Mouse (Mus musculus): ENCODE data around the gene L2hgdh. TPM values are rescaled to one million over a fixed set of nuclear protein-coding genes. Genes with fewer than 3 reads are reported as not detected.

The L2hgdh gene
- polyA plus RNA-seq, 1 experiment from 2014 or later, result 21.7 TPM

- H3K4me3 ChIP-seq (replicated peaks; ENCODE audit: low read length), result no peak overlapping the region
- no peak overlapping the region for H3K4me2 ChIP-seq (ENCODE audit: low read depth, low read length)
- no peaks in the 10 kb centered on the region for H3K36me3 ChIP-seq (ENCODE audit: control insufficient read depth, insufficient read depth, low read length)
- no peak overlapping the region for H3K27ac ChIP-seq (ENCODE audit: low read length)
- ATAC-seq (ENCODE audit: insufficient read depth, low FRiP score), result no peak
- WGBS, result 65% methylated on average over 3 of the region's 3 CpGs
- no peaks in the 10 kb centered on the region for H3K4me1 ChIP-seq (ENCODE audit: control insufficient read depth, insufficient read depth, low read length)
- no peaks in the 10 kb centered on the region for H3K9me3 ChIP-seq (replicated peaks; ENCODE audit: control insufficient read depth, low read length)
- H3K27me3 ChIP-seq (ENCODE audit: control insufficient read depth, insufficient read depth, low read length), result no peaks in the 10 kb centered on the region
- H3K9ac ChIP-seq (ENCODE audit: low read length), result no peak overlapping the region
Observed at GRCm38 (mm10) chr12:69733923-69734322, 9.2 kb upstream of the L2hgdh start.

DNA sequence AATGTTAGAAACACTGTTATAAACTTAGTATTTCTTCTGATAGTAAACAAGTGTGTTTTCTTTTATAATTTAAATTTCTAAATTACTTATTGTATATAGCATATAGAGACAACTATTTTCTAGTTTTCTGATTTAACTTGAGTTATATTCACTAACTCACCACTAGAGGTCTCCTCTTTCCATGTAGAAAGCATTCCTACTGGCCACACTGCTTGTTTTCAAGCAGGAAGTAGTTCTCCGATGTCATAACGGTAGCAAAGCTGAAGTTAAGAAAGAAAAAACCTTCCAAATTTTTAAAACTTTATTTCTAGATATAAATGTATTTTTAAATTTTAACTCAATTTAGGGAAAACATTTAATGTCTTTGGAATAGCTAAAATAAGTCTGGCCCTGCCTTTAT, 8.8 kb upstream of the L2hgdh start:
- 7% methylated on average over 2 of the region's 2 CpGs for WGBS

GRCm38 (mm10) chr12:69732221-69732620, 7.5 kb upstream of the L2hgdh start:
- no peak overlapping the region for H3K9ac ChIP-seq (ENCODE audit: low read length)
- no peak overlapping the region for H3K4me3 ChIP-seq (replicated peaks; ENCODE audit: low read length)
- no peaks in the 10 kb centered on the region for H3K9me3 ChIP-seq (replicated peaks; ENCODE audit: control insufficient read depth, low read length)
- no peak for ATAC-seq (ENCODE audit: insufficient read depth, low FRiP score)
- no peaks in the 10 kb centered on the region for H3K27me3 ChIP-seq (ENCODE audit: control insufficient read depth, insufficient read depth, low read length)
- no peak overlapping the region for H3K4me2 ChIP-seq (ENCODE audit: low read depth, low read length)
- H3K36me3 ChIP-seq (ENCODE audit: control insufficient read depth, insufficient read depth, low read length), result no peaks in the 10 kb centered on the region
- 44% methylated on average over 5 of the region's 5 CpGs for WGBS
- H3K27ac ChIP-seq (ENCODE audit: low read length), result no peak overlapping the region
- H3K4me1 ChIP-seq (ENCODE audit: control insufficient read depth, insufficient read depth, low read length), result no peaks in the 10 kb centered on the region

More for the DNA sequence above, 8.8 kb upstream of the L2hgdh start:
- Histone ChIP-seq H3K36me3 (ENCODE audit: control insufficient read depth, insufficient read depth, low read length) (no peaks in the 10 kb centered on the region), H3K9me3 (replicated peaks; ENCODE audit: control insufficient read depth, low read length) (no peaks in the 10 kb centered on the region), H3K9ac (ENCODE audit: low read length) (no peak overlapping the region), H3K27me3 (ENCODE audit: control insufficient read depth, insufficient read depth, low read length) (no peaks in the 10 kb centered on the region), H3K4me1 (ENCODE audit: control insufficient read depth, insufficient read depth, low read length) (no peaks in the 10 kb centered on the region), H3K4me3 (replicated peaks; ENCODE audit: low read length) (no peak overlapping the region), H3K4me2 (ENCODE audit: low read depth, low read length) (no peak overlapping the region), H3K27ac (ENCODE audit: low read length) (no peak overlapping the region)
- ATAC-seq (ENCODE audit: insufficient read depth, low FRiP score), result no peak

GRCm38 (mm10) chr12:69730306-69730705, 5.6 kb upstream of the L2hgdh start:
- Histone ChIP-seq H3K4me2 (ENCODE audit: low read depth, low read length) (no peak overlapping the region), H3K27me3 (ENCODE audit: control insufficient read depth, insufficient read depth, low read length) (no peaks in the 10 kb centered on the region), H3K4me1 (ENCODE audit: control insufficient read depth, insufficient read depth, low read length) (peaks cover 3% of the 10 kb centered on the region; the same call in 1 of the 2 replicates), H3K9ac (ENCODE audit: low read length) (no peak overlapping the region), H3K36me3 (ENCODE audit: control insufficient read depth, insufficient read depth, low read length) (no peaks in the 10 kb centered on the region), H3K9me3 (replicated peaks; ENCODE audit: control insufficient read depth, low read length) (no peaks in the 10 kb centered on the region), H3K27ac (ENCODE audit: low read length) (no peak overlapping the region), H3K4me3 (replicated peaks; ENCODE audit: low read length) (no peak overlapping the region)
- 91% methylated on average over 1 of the region's 1 CpGs for WGBS
- ATAC-seq (ENCODE audit: insufficient read depth, low FRiP score), result no peak

DNA sequence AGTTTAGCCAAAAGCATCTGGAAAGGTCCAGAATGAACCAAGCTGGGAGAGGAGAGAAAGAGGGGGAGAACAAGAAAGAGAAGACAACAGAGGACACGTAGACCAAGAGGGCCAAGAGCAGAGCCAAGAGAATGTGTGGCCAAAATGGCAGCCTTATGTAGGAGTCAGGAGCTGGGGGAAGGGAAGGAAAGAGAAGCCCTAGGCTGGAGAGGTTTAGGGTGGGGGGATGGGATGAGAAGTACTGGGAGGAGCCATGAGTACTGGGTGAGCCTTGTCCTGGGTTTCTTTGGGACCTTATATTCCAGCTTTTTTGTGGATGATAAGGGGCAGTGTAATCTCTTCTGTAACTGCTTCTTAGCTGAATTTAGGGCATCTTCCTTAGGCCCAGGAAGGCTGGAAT, 4.6 kb upstream of the L2hgdh start:
- ATAC-seq (ENCODE audit: insufficient read depth, low FRiP score), result no peak
- 85% methylated on average over 1 of the region's 1 CpGs for WGBS
- H3K4me1 ChIP-seq (ENCODE audit: control insufficient read depth, insufficient read depth, low read length), result peaks cover 4% of the 10 kb centered on the region; the same call in 1 of the 2 replicates
- no peak overlapping the region for H3K27ac ChIP-seq (ENCODE audit: low read length)
- no peak overlapping the region for H3K4me2 ChIP-seq (ENCODE audit: low read depth, low read length)
- H3K4me3 ChIP-seq (replicated peaks; ENCODE audit: low read length), result no peak overlapping the region
- no peaks in the 10 kb centered on the region for H3K27me3 ChIP-seq (ENCODE audit: control insufficient read depth, insufficient read depth, low read length)
- no peaks in the 10 kb centered on the region for H3K9me3 ChIP-seq (replicated peaks; ENCODE audit: control insufficient read depth, low read length)
- H3K36me3 ChIP-seq (ENCODE audit: control insufficient read depth, insufficient read depth, low read length), result no peaks in the 10 kb centered on the region
- no peak overlapping the region for H3K9ac ChIP-seq (ENCODE audit: low read length)

DNA sequence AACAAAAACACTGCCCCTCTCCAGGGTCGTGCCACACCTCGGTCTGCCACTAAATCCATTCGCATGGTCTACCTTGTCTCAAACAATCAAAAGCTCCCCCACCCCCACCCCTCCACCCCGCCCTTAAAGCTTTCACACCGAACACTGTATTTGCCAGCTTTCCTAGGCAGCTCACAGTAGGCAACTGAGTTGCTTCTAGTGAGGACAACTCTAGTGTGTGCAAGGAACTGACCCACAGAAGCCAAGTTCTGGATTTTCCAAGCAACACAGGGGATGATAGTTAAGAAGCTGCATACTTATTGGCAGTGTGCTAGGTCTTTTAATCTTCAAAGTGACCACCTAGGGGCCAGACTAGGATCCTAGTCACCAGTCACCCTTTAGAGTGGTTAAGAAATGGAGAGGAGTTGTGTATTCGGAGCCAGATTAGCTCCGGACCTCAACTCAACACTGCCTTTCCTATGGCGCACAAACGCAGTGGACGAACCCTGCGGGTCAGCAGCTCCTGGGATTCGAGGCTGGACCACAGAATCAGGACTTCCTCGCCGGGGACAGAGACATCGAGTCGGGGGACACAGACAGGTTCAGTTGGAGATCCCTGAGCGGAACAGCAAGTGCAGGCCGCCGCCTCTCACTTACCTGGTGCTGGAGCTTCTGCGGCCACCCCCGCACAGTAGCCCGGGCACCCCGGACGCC, 509 bp downstream of the L2hgdh start:
- peaks cover 14% of the 10 kb centered on the region; the same call in 1 of the 2 replicates for H3K36me3 ChIP-seq (ENCODE audit: control insufficient read depth, insufficient read depth, low read length)
- ATAC-seq (ENCODE audit: insufficient read depth, low FRiP score), result no peak
- 0 out of 2 replicates have a peak, but pooled peaks cover 8% of the 10 kb centered on the region for H3K9me3 ChIP-seq (replicated peaks; ENCODE audit: control insufficient read depth, low read length)
- H3K4me3 ChIP-seq (replicated peaks; ENCODE audit: low read length), result peak overlapping the region; percentile 82
- H3K27me3 ChIP-seq (ENCODE audit: control insufficient read depth, insufficient read depth, low read length), result no peaks in the 10 kb centered on the region
- peak overlapping the region; percentile 12; the same call in 1 of the 2 replicates for H3K27ac ChIP-seq (ENCODE audit: low read length)
- peak overlapping the region; percentile 67 for H3K4me2 ChIP-seq (ENCODE audit: low read depth, low read length)
- H3K9ac ChIP-seq (ENCODE audit: low read length), result peak overlapping the region; percentile 81
- H3K4me1 ChIP-seq (ENCODE audit: control insufficient read depth, insufficient read depth, low read length), result peaks cover 12% of the 10 kb centered on the region; the same call in 1 of the 2 replicates
- 2% methylated on average over 24 of the region's 24 CpGs for WGBS

GRCm38 (mm10) chr12:69723376-69723775, 1.3 kb downstream of the L2hgdh start:
- WGBS, result 45% methylated on average over 2 of the region's 2 CpGs

DNA sequence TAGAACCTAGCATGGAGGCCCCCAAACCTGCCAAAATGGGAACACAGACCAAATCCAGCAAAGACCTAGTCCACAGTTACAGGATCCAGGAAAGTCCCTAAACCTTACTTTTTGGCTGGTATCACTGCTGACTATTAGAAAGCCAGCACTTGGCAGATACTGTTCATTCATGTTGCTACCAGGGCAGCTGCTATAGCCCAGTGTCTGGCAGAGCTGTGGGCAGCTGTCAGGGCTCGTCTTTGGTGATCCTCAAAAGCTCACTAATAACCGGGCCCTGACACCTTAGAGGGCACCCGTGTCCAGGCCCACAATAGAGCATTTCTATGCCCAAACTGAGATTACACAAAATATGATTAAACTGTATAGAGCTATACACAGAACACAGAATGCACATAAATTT, 1.8 kb downstream of the L2hgdh start:
- no peak overlapping the region for H3K27ac ChIP-seq (ENCODE audit: low read length)
- no peak for ATAC-seq (ENCODE audit: insufficient read depth, low FRiP score)
- H3K9me3 ChIP-seq (replicated peaks; ENCODE audit: control insufficient read depth, low read length), result 0 out of 2 replicates have a peak, but pooled peaks cover 10% of the 10 kb centered on the region
- no peaks in the 10 kb centered on the region for H3K27me3 ChIP-seq (ENCODE audit: control insufficient read depth, insufficient read depth, low read length)
- H3K4me2 ChIP-seq (ENCODE audit: low read depth, low read length), result no peak overlapping the region
- no peak overlapping the region for H3K4me3 ChIP-seq (replicated peaks; ENCODE audit: low read length)
- H3K4me1 ChIP-seq (ENCODE audit: control insufficient read depth, insufficient read depth, low read length), result peaks cover 12% of the 10 kb centered on the region; the same call in 1 of the 2 replicates
- H3K9ac ChIP-seq (ENCODE audit: low read length), result no peak overlapping the region
- WGBS, result 87% methylated on average over 3 of the region's 3 CpGs
- peaks cover 20% of the 10 kb centered on the region; the same call in 1 of the 2 replicates for H3K36me3 ChIP-seq (ENCODE audit: control insufficient read depth, insufficient read depth, low read length)

More at GRCm38 (mm10) chr12:69723376-69723775, 1.3 kb downstream of the L2hgdh start:
- Histone ChIP-seq H3K9me3 (replicated peaks; ENCODE audit: control insufficient read depth, low read length) (0 out of 2 replicates have a peak, but pooled peaks cover 10% of the 10 kb centered on the region), H3K4me3 (replicated peaks; ENCODE audit: low read length) (peak overlapping the region; percentile 82), H3K36me3 (ENCODE audit: control insufficient read depth, insufficient read depth, low read length) (peaks cover 16% of the 10 kb centered on the region; the same call in 1 of the 2 replicates), H3K4me1 (ENCODE audit: control insufficient read depth, insufficient read depth, low read length) (peaks cover 12% of the 10 kb centered on the region; the same call in 1 of the 2 replicates), H3K9ac (ENCODE audit: low read length) (no peak overlapping the region), H3K27me3 (ENCODE audit: control insufficient read depth, insufficient read depth, low read length) (no peaks in the 10 kb centered on the region), H3K4me2 (ENCODE audit: low read depth, low read length) (peak overlapping the region; percentile 67), H3K27ac (ENCODE audit: low read length) (no peak overlapping the region)
- ATAC-seq (ENCODE audit: insufficient read depth, low FRiP score), result no peak

DNA sequence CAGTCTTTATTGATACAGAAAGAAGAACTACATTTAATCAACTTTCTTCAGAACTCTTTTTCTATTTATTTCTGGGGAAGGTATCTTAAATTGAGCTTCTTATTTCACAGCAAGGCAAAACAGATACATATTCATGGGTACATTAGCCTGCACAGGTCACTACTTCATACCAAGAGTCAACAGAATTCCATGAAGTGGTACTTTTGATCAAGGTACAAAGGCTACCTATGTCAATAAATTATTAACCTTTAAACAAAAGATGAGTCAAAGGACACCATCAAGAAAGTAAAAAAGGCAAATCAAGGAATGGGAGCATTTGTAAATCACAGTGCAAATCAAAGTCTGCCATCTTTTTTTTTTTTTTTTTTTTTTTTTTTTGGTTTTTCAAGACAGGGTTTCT, 11.0 kb downstream of the L2hgdh start:
- Histone ChIP-seq H3K4me1 (ENCODE audit: control insufficient read depth, insufficient read depth, low read length) (no peaks in the 10 kb centered on the region), H3K27ac (ENCODE audit: low read length) (no peak overlapping the region), H3K9ac (ENCODE audit: low read length) (no peak overlapping the region), H3K27me3 (ENCODE audit: control insufficient read depth, insufficient read depth, low read length) (no peaks in the 10 kb centered on the region), H3K36me3 (ENCODE audit: control insufficient read depth, insufficient read depth, low read length) (peaks cover 4% of the 10 kb centered on the region; the same call in 1 of the 2 replicates), H3K9me3 (replicated peaks; ENCODE audit: control insufficient read depth, low read length) (no peaks in the 10 kb centered on the region), H3K4me3 (replicated peaks; ENCODE audit: low read length) (no peak overlapping the region), H3K4me2 (ENCODE audit: low read depth, low read length) (no peak overlapping the region)
- no peak for ATAC-seq (ENCODE audit: insufficient read depth, low FRiP score)

Measured in stomach, embryonic 16.5 days (tissue).